22 mouse cellular contexts compared by ENCODE assay signal in genomic region chr10:94211725-94212124, GRCm38 (mm10). TPM values are rescaled to one million over a fixed set of nuclear protein-coding genes. Genes with fewer than 3 reads are reported as not detected.
A peak's percentile ranks its signal among the peaks of the same experiment; 100 is the strongest.
DNase-seq lines count a peak whose midpoint lies in the region; ATAC-seq and TF ChIP-seq lines count a peak whose summit lies in the region.
"Had no signal": no experiment of that assay in that cellular context is flagged by ENCODE, and none has a peak within 500 bp of the region (broad histone marks: within the 10 kb centered on the region; RNA-seq: fewer than 3 reads in every experiment).

No protein-coding gene starts in this region.

- no peak overlapping the region for H3K4me3 ChIP-seq in hindbrain, embryonic 14.5 days (replicated peaks; ENCODE audit: low read length)
- no peak overlapping the region for H3K4me3 ChIP-seq in hindbrain, postnatal 0 days (ENCODE audit: low read length)
- H3K4me3 ChIP-seq: forebrain, embryonic 10.5 days; heart, embryonic 10.5 days; liver, embryonic 13.5 days; lung, embryonic 15.5 days had no signal

- no peak overlapping the region for H3K9ac ChIP-seq in hindbrain, embryonic 14.5 days
- no peak overlapping the region for H3K9ac ChIP-seq in hindbrain, postnatal 0 days (replicated peaks; ENCODE audit: low read length)
- H3K9ac ChIP-seq: forebrain, postnatal 0 days; liver, embryonic 13.5 days; lung, embryonic 15.5 days had no signal

- H3K36me3 ChIP-seq in hindbrain, embryonic 14.5 days (replicated peaks; ENCODE audit: control insufficient read depth, insufficient read depth) = peaks cover 31% of the 10 kb centered on the region
- H3K36me3 ChIP-seq in hindbrain, postnatal 0 days (ENCODE audit: insufficient read depth, low read length) = peaks cover 20% of the 10 kb centered on the region

- ATAC-seq in hindbrain, embryonic 14.5 days (ENCODE audit: low FRiP score) = no peak
- ATAC-seq in hindbrain, postnatal 0 days = no peak
- 0 out of 2 replicates have a peak, but pooled peaks have one; percentile 27 for ATAC-seq in granulocyte monocyte progenitor cell, adult 5-6 weeks (replicated peaks; ENCODE audit: poor library complexity, severe bottlenecking)

- peak overlapping the region; percentile 53; the same call in 1 of the 2 replicates for H3K27ac ChIP-seq in hindbrain, embryonic 14.5 days
- H3K27ac ChIP-seq in hindbrain, postnatal 0 days = no peak overlapping the region
- H3K27ac ChIP-seq: forebrain, embryonic 10.5 days; heart, embryonic 10.5 days; liver, embryonic 13.5 days; lung, embryonic 15.5 days; stomach, postnatal 0 days had no signal

- no peak for DNase-seq in hindbrain, embryonic 14.5 days (ENCODE audit: low spot score)
- DNase-seq in hindbrain, postnatal 0 days (ENCODE audit: low spot score) = no peak
- DNase-seq in kidney, postnatal 14 days = peak; percentile 53
- DNase-seq in kidney, adult 8-10 months = no peak
- DNase-seq in CD4-positive helper T cell, adult 2 months (ENCODE audit: low read depth, low spot score) = peak; percentile 34
- no peak for DNase-seq in cerebellum, adult 9-10 months
- no peak for DNase-seq in heart, adult 18-20 months
- DNase-seq: adrenal gland, adult 8-10 months; cerebellum, adult 2 months; forebrain, postnatal 0 days; gastrocnemius, postnatal 36 days; heart, postnatal 4 days; liver, embryonic 13.5 days; lung, postnatal 4 days; right cerebral cortex, postnatal 14 days; thymus, adult 2 months; thymus, postnatal 4 days had no signal

- H3K9me3 ChIP-seq in hindbrain, embryonic 14.5 days (ENCODE audit: control insufficient read depth, low read length) = no peaks in the 10 kb centered on the region
- no peaks in the 10 kb centered on the region for H3K9me3 ChIP-seq in hindbrain, postnatal 0 days (ENCODE audit: low read length)
- H3K9me3 ChIP-seq: forebrain, embryonic 10.5 days; heart, embryonic 10.5 days; liver, embryonic 13.5 days; lung, embryonic 15.5 days had no signal

- no peaks in the 10 kb centered on the region for H3K27me3 ChIP-seq in hindbrain, embryonic 14.5 days (ENCODE audit: control insufficient read depth, insufficient read depth, low read length)
- H3K27me3 ChIP-seq in hindbrain, postnatal 0 days (ENCODE audit: insufficient read depth, low read length) = no peaks in the 10 kb centered on the region
- H3K27me3 ChIP-seq: liver, embryonic 13.5 days; lung, embryonic 15.5 days had no signal

- no peak overlapping the region for H3K4me2 ChIP-seq in hindbrain, embryonic 14.5 days (replicated peaks)
- H3K4me2 ChIP-seq in hindbrain, postnatal 0 days (ENCODE audit: low read depth, low read length) = no peak overlapping the region
- H3K4me2 ChIP-seq: liver, embryonic 13.5 days; lung, embryonic 15.5 days had no signal

- 0 out of 2 replicates have a peak, but pooled peaks cover 5% of the 10 kb centered on the region for H3K4me1 ChIP-seq in hindbrain, embryonic 14.5 days (replicated peaks; ENCODE audit: control insufficient read depth, insufficient read depth, low read length)
- H3K4me1 ChIP-seq in hindbrain, postnatal 0 days (ENCODE audit: insufficient read depth, low read length) = no peaks in the 10 kb centered on the region
- H3K4me1 ChIP-seq: forebrain, embryonic 10.5 days; heart, embryonic 10.5 days; liver, embryonic 13.5 days; lung, embryonic 15.5 days had no signal

- 61% methylated on average over 2 of the region's 2 CpGs for WGBS in hindbrain, embryonic 14.5 days
- WGBS in hindbrain, postnatal 0 days = 62% methylated on average over 2 of the region's 2 CpGs

- TF ChIP-seq CTCF in hindbrain, postnatal 0 days (IDR thresholded peaks at IDR 0.05; ENCODE audit: low read depth) = no peak

RNA-seq across cellular contexts. Expression of gene Ndufa12, which starts 13.2 kb away (rescaled TPM):
- polyA plus RNA-seq in hindbrain, embryonic 14.5 days (2014; fragmentation: Nextera tagmentation; extraction: Ambion mirVana) = 424 and 441 TPM in 2 replicates
- 203 and 253 TPM in 2 replicates for total RNA-seq in hindbrain, postnatal 0 days (2014; rRNA removed)
- 611 and 624 TPM in 2 replicates for polyA plus RNA-seq in hindbrain, postnatal 0 days (2015; fragmentation: Nextera tagmentation; extraction: Ambion mirVana)
- total RNA-seq in granulocyte monocyte progenitor cell, adult 5-6 weeks (2014; fragmentation: Nextera tagmentation) = 202 and 216 TPM in 2 replicates
- total RNA-seq in granulocyte monocyte progenitor cell, adult 5-6 weeks (2017) = 350 and 390 TPM in 2 replicates
- 100 to 1,000 TPM; 821 to 864 TPM for total RNA-seq in heart, adult 18-20 months (2021)

Comparison
In these comparisons a context has a peak if more than half of its experiments do, and no peak if none do; other contexts are left out.
1. DNase-seq: peak in kidney, postnatal 14 days (single experiment) and CD4-positive helper T cell, adult 2 months (single experiment); none in hindbrain, embryonic 14.5 days (single experiment), hindbrain, postnatal 0 days (single experiment), kidney, adult 8-10 months (0 of 2), cerebellum, adult 9-10 months (single experiment) and heart, adult 18-20 months (0 of 2).